Mouse (Mus musculus) midbrain, embryonic 10.5 days (tissue): ENCODE data around the gene Tmem19. TPM values are rescaled to one million over a fixed set of nuclear protein-coding genes. Genes with fewer than 3 reads are reported as not detected.
A peak's percentile ranks its signal among the peaks of the same experiment; 100 is the strongest.

ENCODE experiments used
- DNase-seq: peaks from one replicate; pipeline ENCODE4 v3.0.0-alpha.2; 2017; ENCODE audit warnings: low spot score
- H3K27ac ChIP-seq: fragments of 300-500 bp; sonication (generic); replicated peaks from 2 replicates; pipeline ENCODE4 v1.5.1; 2016; ENCODE audit warnings: mild to moderate bottlenecking
- H3K27me3 ChIP-seq: fragments of 300-500 bp; sonication (generic); 2 replicates; pipeline ENCODE4 v1.6.1; 2016; ENCODE audit warnings: low read depth, mild to moderate bottlenecking; ENCODE audit not compliant: poor library complexity, severe bottlenecking
- H3K36me3 ChIP-seq: fragments of 300-500 bp; sonication (generic); 2 replicates; pipeline ENCODE4 v1.6.1; 2016; ENCODE audit warnings: mild to moderate bottlenecking, moderate library complexity
- H3K4me1 ChIP-seq: fragments of 300-500 bp; sonication (generic); 2 replicates; pipeline ENCODE4 v1.6.1; 2016
- H3K4me3 ChIP-seq: fragments of 300-500 bp; sonication (generic); 2 replicates; pipeline ENCODE4 v1.5.1; 2016; ENCODE audit warnings: mild to moderate bottlenecking, moderate library complexity
- H3K9me3 ChIP-seq: fragments of 300-500 bp; sonication (generic); replicated peaks from 2 replicates; pipeline ENCODE4 v1.6.1; 2016; ENCODE audit warnings: mild to moderate bottlenecking
- WGBS: fragments of 180-500 bp; shearing (Covaris S2); methylation state at CpG from one replicate; pipeline ENCODE4 v1.1.7; 2016; 5-methylcytosine and 5-hydroxymethylcytosine counted together
- polyA plus RNA-seq: library from polyadenylated mRNA; unstranded; fragments of >200 nt; fragmentation: Nextera tagmentation; extraction: Ambion mirVana; gene quantifications from 2 replicates; pipeline ENCODE4 v1.2.1, GENCODE M21; 2016

Tmem19 gene
- polyA plus RNA-seq, result 30.4 and 35.2 TPM in 2 replicates

DNA sequence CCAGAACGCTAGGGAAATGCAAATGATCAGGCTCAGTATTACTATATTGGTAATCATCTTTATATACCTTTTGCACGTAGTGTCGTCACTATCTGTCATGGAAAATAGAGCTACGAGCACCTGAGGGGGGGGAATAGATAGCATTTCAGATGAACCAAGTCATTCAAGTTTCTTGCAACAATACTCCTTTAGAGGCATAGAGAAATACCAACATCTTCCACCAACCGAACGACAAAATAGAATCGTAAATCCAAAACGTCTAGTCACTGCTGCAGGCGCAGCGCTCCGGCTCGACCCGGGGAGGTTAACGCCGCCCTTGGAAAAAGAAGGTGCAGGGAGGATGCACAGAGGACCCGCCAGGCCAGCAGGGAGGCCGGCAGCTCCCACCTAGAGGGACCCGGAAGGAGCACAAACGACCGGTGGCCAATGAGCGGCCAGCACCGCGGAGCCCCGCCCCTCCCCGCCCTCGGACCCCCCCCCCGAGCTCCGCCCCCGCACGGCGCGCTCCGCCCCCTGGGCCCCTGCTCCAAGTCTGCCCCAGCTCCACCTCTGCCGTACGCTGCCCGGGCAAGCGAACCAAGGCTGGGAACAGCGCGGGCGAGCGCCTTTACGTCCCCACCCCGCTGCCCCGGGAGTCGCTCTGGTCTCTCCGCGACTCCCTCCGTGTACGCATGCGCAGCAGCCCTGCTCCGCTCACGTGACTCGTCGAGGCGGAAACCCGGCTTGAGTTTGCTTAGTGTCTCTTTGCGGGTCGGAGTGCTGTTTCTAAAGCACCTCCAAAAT lies at the start of gene Tmem19:
TSS of gene Tmem19 (minus strand) at position 662 of the 783 bp plus-strand sequence.
- Histone ChIP-seq H3K27ac (peak within 1 kb of the TSS; percentile 92), H3K9me3 (no peaks in the 10 kb centered on the region), H3K4me1 (peaks cover 21% of the 10 kb centered on the region), H3K27me3 (no peaks in the 10 kb centered on the region), H3K4me3 (peak within 1 kb of the TSS; percentile 69), H3K36me3 (peaks cover 4% of the 10 kb centered on the region)
- DNase-seq, result peak; percentile 96
- WGBS, result under 1% methylated on average over 58 of the region's 58 CpGs

DNA sequence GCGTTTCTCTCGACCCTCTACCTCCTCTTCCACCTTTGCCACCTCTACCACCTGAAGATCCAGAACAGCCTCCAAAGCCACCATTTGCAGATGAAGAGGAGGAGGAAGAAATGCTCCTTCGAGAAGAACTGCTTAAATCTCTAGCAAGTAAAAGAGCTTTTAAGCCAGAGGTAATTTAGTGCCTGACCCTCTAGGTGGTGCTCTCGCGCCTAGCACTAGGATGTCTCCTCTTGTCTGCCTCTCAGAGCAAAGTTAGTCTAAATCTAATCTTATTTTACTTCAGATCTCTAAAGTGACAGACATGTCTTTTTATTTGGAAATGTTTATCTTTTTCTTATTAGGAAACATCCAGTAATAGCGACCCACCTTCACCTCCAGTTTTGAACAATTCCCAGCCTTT lies 44.1 kb upstream of the Tmem19 start:
- no peaks in the 10 kb centered on the region for H3K9me3 ChIP-seq
- H3K27me3 ChIP-seq, result no peaks in the 10 kb centered on the region
- H3K4me3 ChIP-seq, result no peak overlapping the region
- H3K27ac ChIP-seq, result no peak overlapping the region
- peak; percentile 51 for DNase-seq
- peaks cover 95% of the 10 kb centered on the region for H3K36me3 ChIP-seq
- H3K4me1 ChIP-seq, result no peaks in the 10 kb centered on the region
- 75% methylated on average over 6 of the region's 6 CpGs for WGBS

DNA sequence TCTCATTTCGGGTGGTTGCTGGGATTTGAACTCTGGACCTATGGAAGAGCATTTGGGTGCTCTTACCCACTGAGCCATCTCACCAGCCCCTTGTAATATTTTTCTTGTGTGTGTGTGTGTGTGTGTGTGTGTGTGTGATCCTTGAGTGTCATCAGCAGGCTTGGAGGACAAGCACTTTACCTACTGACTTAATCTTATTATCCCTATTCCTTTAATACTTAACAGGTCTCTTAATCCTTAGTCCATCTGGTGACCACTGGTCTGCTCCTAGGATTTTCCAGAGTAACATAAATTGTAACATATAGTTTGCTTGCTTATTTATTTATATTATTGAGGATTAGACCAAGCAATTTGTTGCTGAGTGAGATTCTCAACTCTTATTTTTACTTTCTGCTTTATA lies 29.6 kb upstream of the Tmem19 start:
- WGBS, result 83% methylated on average over 1 of the region's 1 CpGs
- Histone ChIP-seq H3K27ac (no peak overlapping the region), H3K4me3 (no peak overlapping the region), H3K4me1 (peaks cover 14% of the 10 kb centered on the region), H3K9me3 (no peaks in the 10 kb centered on the region), H3K27me3 (no peaks in the 10 kb centered on the region), H3K36me3 (peaks cover 77% of the 10 kb centered on the region)
- DNase-seq, result no peak

DNA sequence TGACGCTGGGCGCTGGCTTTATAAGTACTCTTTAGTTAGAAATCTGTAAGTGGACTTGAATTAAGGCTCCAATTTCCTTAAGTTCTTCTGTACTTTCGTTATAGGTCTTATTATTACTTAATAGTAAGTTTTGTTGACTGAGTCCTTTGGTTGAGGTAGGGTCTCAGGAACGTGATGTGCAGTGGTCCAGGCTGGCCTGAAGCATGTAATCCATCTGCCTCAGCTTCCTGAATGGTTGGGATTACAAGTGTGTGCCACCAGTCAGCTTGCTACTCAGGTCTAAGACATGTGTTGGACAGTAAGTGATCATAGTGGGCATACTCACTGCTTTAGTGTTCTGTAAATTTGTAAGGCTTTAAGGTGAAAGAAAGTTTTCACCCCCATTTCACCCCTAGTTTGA lies 28.8 kb upstream of the Tmem19 start:
- no peak for DNase-seq
- no peaks in the 10 kb centered on the region for H3K27me3 ChIP-seq
- no peaks in the 10 kb centered on the region for H3K9me3 ChIP-seq
- H3K4me1 ChIP-seq, result peaks cover 22% of the 10 kb centered on the region
- 94% methylated on average over 4 of the region's 4 CpGs for WGBS
- no peak overlapping the region for H3K4me3 ChIP-seq
- H3K27ac ChIP-seq, result no peak overlapping the region
- peaks cover 71% of the 10 kb centered on the region for H3K36me3 ChIP-seq

DNA sequence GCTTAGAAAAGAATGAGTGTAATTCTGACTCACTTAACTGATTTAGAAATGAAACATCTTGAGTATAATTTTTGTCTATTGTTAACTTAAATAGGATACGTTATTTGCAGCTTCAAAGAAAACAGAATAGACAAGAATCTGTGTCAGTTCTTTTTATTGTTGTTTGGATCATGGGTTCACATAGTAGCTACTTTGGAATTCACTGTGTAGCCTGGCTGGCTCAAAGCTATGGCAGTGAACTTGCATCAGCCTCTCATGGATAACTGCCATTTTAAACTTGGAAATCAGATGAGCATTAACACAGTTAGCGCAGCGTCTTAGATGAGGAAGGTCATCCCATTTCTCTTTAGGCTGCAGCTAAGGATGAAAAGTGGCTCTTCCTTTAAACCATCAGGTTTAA lies 25.6 kb upstream of the Tmem19 start:
- Histone ChIP-seq H3K4me3 (no peak overlapping the region), H3K27ac (no peak overlapping the region), H3K27me3 (no peaks in the 10 kb centered on the region), H3K36me3 (peaks cover 41% of the 10 kb centered on the region), H3K4me1 (peaks cover 26% of the 10 kb centered on the region), H3K9me3 (no peaks in the 10 kb centered on the region)
- 92% methylated on average over 3 of the region's 3 CpGs for WGBS
- no peak for DNase-seq

DNA sequence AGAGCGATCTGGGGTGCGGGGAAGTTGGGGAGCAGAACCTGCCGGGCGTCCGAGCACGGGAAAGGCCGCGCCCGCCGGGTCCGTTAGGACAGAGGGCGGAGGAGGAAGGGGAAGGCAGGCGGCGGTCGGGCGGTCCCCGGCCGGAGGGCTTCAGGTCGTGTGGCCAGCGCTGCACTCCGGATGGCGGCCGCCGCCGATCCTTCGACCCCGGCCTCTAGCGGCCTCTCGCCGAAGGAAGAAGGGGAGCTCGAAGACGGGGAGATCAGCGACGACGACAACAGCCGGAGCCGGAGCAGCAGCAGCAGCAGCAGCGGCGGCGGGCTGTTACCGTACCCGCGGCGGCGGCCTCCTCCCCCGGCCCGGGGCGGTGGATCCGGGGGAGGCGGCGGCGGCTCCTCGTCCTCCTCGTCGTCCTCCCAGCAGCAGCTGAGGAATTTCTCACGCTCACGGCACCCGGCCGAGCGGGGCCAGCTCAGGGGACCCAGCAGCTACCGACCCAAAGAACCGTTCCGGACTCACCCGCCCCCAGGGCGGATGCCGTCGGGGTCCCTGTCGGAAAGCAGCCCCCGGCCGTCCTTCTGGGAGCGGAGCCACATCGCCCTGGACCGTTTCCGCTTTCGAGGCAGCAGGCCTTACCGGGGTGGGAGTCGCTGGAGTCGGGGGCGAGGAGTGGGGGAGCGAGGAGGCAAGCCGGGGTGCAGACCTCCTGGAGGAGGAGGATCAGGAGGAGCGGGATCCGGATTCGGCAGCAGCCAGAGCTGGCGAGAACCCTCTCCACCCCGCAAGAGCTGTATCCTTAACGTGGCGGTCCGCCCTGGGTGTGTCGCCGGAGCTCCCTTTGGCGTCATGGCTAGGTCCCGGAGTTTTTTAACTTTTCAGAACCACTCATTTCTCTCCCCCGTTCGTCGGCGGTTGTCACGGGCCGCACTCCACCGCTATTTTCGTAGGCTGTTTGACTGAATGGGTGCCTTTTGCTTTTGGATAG lies 23.0 kb upstream of the Tmem19 start:
- Histone ChIP-seq H3K4me3 (peak overlapping the region; percentile 78), H3K36me3 (peaks cover 30% of the 10 kb centered on the region), H3K27me3 (no peaks in the 10 kb centered on the region), H3K9me3 (no peaks in the 10 kb centered on the region), H3K4me1 (peaks cover 43% of the 10 kb centered on the region), H3K27ac (peak overlapping the region; percentile 97)
- under 1% methylated on average over 88 of the region's 101 CpGs for WGBS
- DNase-seq, result peak; percentile 73

DNA sequence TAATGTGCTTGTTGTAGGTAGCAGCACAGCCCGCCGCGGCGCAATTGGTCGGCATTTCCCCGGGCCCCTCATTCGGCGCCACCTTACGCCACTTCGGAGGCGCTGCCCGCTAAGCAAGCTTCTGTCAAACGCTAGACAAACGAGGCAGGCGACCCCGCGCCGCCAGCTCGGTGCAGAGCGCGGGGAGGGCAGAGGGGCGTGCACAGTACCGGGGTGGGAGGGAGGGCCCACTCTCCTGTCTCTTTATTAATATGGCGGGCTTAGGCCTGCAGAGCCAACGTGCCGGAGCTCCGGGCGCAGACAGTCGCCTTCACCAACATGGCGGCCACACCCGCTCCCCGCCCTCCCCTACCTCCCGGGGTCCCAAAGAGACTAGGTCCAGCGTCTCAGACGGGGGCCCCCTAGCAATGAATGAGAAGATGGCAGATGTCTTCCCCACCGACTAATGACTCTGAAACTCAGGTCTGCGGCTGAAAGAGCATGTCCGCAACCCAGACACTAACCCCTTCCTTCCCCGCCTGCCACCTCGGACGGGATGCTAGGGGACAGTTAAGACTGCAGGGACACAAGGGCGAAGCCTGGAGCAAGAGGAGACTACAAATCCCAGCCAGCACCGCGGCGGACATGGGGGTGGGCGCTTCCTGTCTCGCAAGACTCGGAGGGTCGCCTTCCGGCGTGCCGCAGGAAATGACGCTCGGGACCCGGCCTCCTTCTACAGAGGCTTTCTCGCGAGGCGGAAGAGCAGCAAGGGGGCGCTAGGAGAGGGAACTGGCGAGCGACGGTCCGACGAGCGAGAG lies 22.1 kb upstream of the Tmem19 start, which contains the start of the genes Thap2 and Zfc3h1:
TSS of gene Thap2 (minus strand) at position 223 of the 797 bp plus-strand sequence.
TSS of gene Zfc3h1 (plus strand) at position 739 of the 797 bp plus-strand sequence.
- under 1% methylated on average over 65 of the region's 65 CpGs for WGBS
- H3K36me3 ChIP-seq, result peaks cover 26% of the 10 kb centered on the region
- peaks cover 43% of the 10 kb centered on the region for H3K4me1 ChIP-seq
- DNase-seq, result peak; percentile 99
- H3K27ac ChIP-seq, result peak within 1 kb of the TSS; percentile 97
- no peaks in the 10 kb centered on the region for H3K27me3 ChIP-seq
- no peaks in the 10 kb centered on the region for H3K9me3 ChIP-seq
- H3K4me3 ChIP-seq, result peak within 1 kb of the TSS; percentile 78

DNA sequence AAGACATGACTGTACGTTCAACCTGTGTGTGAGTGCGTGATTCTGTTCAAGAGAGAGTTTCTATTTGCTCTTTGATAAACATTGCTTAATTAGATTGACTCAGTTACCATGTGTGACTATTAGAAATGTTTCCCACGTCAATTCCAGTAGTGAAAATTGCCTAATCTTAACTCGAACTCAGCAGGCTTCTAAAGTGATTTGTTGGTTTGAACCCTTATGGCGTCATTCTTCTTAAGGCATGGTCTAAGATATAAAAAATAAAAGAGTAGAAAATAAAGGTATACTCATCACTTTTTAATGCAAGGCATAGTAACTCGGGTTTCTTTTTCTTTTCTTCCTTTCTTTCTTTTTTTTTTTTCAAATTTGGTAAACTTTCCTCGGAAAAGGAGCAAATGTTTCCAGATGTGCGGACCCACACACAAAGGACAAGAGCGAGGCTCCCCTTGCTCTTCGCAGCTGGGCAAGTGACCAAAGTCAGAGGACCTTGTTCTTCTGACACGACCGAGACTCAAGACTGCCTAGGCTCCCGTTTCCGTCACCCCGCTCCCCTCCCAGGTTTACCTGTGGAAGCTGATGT lies 21.4 kb upstream of the Tmem19 start:
- Histone ChIP-seq H3K4me1 (peaks cover 43% of the 10 kb centered on the region), H3K27me3 (no peaks in the 10 kb centered on the region), H3K27ac (peak overlapping the region; percentile 97), H3K9me3 (no peaks in the 10 kb centered on the region), H3K36me3 (peaks cover 20% of the 10 kb centered on the region), H3K4me3 (peak overlapping the region; percentile 78)
- no peak for DNase-seq
- WGBS, result 6% methylated on average over 15 of the region's 15 CpGs

DNA sequence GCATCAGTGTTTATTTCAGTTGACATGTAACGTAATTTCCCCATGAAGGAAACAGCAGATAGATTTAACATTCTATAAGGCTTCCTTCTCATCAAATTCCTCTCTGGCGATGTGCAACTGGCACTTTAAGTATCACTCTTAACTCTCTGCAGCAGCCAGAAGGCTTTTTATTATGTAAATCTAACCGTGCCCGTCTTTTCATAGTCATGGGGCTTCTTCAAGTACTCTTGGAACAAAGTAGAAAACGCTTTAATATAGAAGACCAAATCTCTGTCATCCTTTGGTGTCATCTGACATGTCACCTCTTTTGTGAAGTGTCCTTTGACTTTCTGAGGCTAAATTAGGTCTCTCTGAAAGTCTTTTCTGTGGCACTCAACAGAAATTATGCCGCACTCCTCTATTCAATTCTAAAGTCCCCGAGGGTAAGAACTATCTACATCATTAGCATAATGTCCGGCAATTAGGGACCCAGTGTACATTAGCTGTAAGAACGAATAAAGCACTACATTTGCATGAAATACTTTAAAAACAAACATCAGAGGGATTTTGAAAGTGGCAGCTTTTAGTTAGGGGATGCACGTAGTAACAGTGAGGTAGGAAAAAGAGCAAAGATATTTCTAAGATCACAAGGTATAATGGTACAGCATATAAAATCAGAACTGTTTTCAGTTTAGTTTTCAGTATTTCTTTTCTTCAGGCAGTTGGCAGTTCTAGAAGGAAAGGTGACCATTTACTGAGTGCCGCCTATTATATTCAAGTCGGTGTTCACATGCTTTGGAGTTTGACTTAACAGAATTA lies 20.7 kb upstream of the Tmem19 start:
- Histone ChIP-seq H3K27me3 (no peaks in the 10 kb centered on the region), H3K36me3 (peaks cover 14% of the 10 kb centered on the region), H3K4me1 (peaks cover 37% of the 10 kb centered on the region), H3K4me3 (peak overlapping the region; percentile 78), H3K9me3 (no peaks in the 10 kb centered on the region), H3K27ac (peak overlapping the region; percentile 97)
- 33% methylated on average over 12 of the region's 12 CpGs for WGBS
- DNase-seq, result no peak

DNA sequence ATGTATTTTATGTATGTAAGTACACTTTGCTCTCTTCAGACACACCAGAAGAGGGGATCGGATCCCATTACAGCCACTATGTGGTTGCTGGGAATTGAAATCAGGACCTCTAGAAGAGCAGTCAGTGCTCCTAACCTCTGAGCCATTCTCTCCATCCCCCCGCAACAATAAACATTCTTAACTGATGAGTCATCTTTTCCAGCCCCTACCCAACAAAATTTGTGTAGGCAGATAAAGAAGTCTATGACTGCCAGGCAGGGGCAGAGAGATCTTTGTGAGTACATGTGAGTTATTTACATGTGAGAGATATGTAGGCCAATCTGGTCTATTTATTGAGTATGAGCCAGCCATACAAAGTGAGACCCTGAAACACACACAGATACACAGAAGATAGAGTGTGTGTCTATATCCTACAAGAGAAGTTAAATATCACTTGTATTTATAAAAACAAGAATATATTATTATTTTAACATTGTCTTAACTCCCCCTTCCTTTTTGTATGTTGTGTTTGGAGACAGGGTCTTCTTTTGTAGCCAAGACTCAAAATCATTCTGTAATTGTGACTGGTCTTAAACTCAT lies 19.3 kb upstream of the Tmem19 start:
- H3K27ac ChIP-seq, result no peak overlapping the region
- H3K9me3 ChIP-seq, result no peaks in the 10 kb centered on the region
- no peak for DNase-seq
- peak overlapping the region; percentile 78; the same call in 1 of the 2 replicates for H3K4me3 ChIP-seq
- peaks cover 26% of the 10 kb centered on the region for H3K4me1 ChIP-seq
- peaks cover 12% of the 10 kb centered on the region for H3K36me3 ChIP-seq
- 83% methylated on average over 2 of the region's 2 CpGs for WGBS
- no peaks in the 10 kb centered on the region for H3K27me3 ChIP-seq

DNA sequence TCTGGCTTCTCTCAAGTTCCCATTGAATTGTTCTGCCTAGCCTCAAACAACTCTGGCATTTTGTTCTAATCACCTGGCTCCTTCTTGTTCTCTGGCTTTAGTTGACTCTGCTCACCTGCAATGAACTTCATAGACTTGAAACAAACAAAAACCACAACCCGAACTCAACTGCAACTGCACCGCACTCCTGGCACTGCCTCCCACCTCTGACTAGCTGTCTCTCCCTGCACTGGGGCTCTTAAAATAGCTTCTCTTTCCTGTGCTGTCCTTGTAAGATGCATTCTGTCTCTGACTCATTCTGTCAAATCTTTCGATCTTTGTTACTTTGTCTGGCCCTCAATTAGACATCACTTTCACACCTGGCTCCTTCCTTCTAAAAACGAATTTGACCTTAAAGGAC lies 850 bp upstream of the Tmem19 start:
- Histone ChIP-seq H3K4me1 (peaks cover 21% of the 10 kb centered on the region), H3K9me3 (no peaks in the 10 kb centered on the region), H3K27ac (peak overlapping the region; percentile 92), H3K4me3 (peak overlapping the region; percentile 69), H3K36me3 (no peaks in the 10 kb centered on the region), H3K27me3 (no peaks in the 10 kb centered on the region)
- DNase-seq, result no peak
- 89% methylated on average over 4 of the region's 4 CpGs for WGBS
